Mouse (Mus musculus): ENCODE measurements around the gene Ppcs. TPM values are rescaled to one million over a fixed set of nuclear protein-coding genes. Genes with fewer than 3 reads are reported as not detected.
A peak's percentile ranks its signal among the peaks of the same experiment; 100 is the strongest.

Ppcs gene
- polyA plus RNA-seq, 1 experiment from 2014 or later: 30.5 TPM

DNA sequence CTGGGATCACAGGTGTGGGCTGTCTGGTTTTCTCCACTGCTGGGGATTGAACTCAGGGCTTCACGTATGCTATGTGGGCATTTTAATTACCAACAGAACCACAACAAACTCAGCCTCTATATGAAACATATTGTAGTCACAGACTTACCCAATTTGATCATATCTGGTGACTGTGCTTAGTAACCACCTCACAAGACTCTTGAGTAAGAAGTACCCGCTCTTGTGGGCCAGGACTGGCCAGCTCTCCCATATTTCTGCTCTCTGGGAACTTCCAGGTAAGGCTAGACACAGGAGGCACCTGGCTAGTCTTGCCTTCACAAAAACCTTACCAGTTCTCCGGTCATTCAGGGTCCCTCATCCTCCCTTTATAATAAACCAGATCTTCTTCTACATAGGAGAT lies 40.2 kb upstream of the Ppcs start:
- no peaks in the 10 kb centered on the region for H3K27me3 ChIP-seq (replicated peaks; ENCODE audit: insufficient read depth, low read length)
- peak overlapping the region; percentile 51; the same call in 1 of the 2 replicates for H3K27ac ChIP-seq (ENCODE audit: low read length)
- no peaks in the 10 kb centered on the region for H3K36me3 ChIP-seq (ENCODE audit: insufficient read depth, low read length)
- H3K9ac ChIP-seq (replicated peaks; ENCODE audit: low read depth): no peak overlapping the region
- no peak overlapping the region for H3K4me3 ChIP-seq (ENCODE audit: low read depth, low read length)
- H3K4me2 ChIP-seq (replicated peaks; ENCODE audit: low read depth, low read length): no peak overlapping the region
- peaks cover 16% of the 10 kb centered on the region; the same call in 1 of the 2 replicates for H3K4me1 ChIP-seq (ENCODE audit: insufficient read depth, low read depth, low read length)
- peak; percentile 21; the same call in 1 of the 2 replicates for ATAC-seq
- TF ChIP-seq EP300 (IDR thresholded peaks at IDR 0.05) (no peak), CTCF (IDR thresholded peaks at IDR 0.05) (no peak)
- DNase-seq (ENCODE audit: low spot score): peak; percentile 69
- WGBS: 61% methylated on average over 3 of the region's 3 CpGs
- H3K9me3 ChIP-seq (ENCODE audit: low read length): no peaks in the 10 kb centered on the region

- Histone ChIP-seq H3K36me3 (ENCODE audit: insufficient read depth, low read length) (no peaks in the 10 kb centered on the region), H3K4me3 (ENCODE audit: low read depth, low read length) (no peak overlapping the region), H3K27me3 (replicated peaks; ENCODE audit: insufficient read depth, low read length) (no peaks in the 10 kb centered on the region), H3K4me2 (replicated peaks; ENCODE audit: low read depth, low read length) (no peak overlapping the region), H3K9ac (replicated peaks; ENCODE audit: low read depth) (no peak overlapping the region), H3K9me3 (ENCODE audit: low read length) (no peaks in the 10 kb centered on the region), H3K4me1 (ENCODE audit: insufficient read depth, low read depth, low read length) (peaks cover 14% of the 10 kb centered on the region; the same call in 1 of the 2 replicates), H3K27ac (ENCODE audit: low read length) (no peak overlapping the region)
- DNase-seq (ENCODE audit: low spot score) (peak; percentile 91), ATAC-seq (peak; percentile 73)
- TF ChIP-seq EP300 (IDR thresholded peaks at IDR 0.05) (peak; percentile 48), CTCF (IDR thresholded peaks at IDR 0.05) (no peak)
- WGBS: 41% methylated on average over 8 of the region's 8 CpGs
Observed at GRCm38 (mm10) chr4:119460728-119461141, 38.5 kb upstream of the Ppcs start.

GRCm38 (mm10) chr4:119460296-119460695 lies 38.1 kb upstream of the Ppcs start:
- peaks cover 14% of the 10 kb centered on the region; the same call in 1 of the 2 replicates for H3K4me1 ChIP-seq (ENCODE audit: insufficient read depth, low read depth, low read length)
- H3K36me3 ChIP-seq (ENCODE audit: insufficient read depth, low read length): no peaks in the 10 kb centered on the region
- no peak overlapping the region for H3K9ac ChIP-seq (replicated peaks; ENCODE audit: low read depth)
- no peaks in the 10 kb centered on the region for H3K27me3 ChIP-seq (replicated peaks; ENCODE audit: insufficient read depth, low read length)
- ATAC-seq (no peak), DNase-seq (ENCODE audit: low spot score) (peak; percentile 59)
- no peaks in the 10 kb centered on the region for H3K9me3 ChIP-seq (ENCODE audit: low read length)
- no peak overlapping the region for H3K4me2 ChIP-seq (replicated peaks; ENCODE audit: low read depth, low read length)
- 50% methylated on average over 5 of the region's 5 CpGs for WGBS
- no peak overlapping the region for H3K4me3 ChIP-seq (ENCODE audit: low read depth, low read length)
- H3K27ac ChIP-seq (ENCODE audit: low read length): no peak overlapping the region
- TF ChIP-seq CTCF (IDR thresholded peaks at IDR 0.05): peak; percentile 68
- TF ChIP-seq EP300 (IDR thresholded peaks at IDR 0.05): no peak

DNA sequence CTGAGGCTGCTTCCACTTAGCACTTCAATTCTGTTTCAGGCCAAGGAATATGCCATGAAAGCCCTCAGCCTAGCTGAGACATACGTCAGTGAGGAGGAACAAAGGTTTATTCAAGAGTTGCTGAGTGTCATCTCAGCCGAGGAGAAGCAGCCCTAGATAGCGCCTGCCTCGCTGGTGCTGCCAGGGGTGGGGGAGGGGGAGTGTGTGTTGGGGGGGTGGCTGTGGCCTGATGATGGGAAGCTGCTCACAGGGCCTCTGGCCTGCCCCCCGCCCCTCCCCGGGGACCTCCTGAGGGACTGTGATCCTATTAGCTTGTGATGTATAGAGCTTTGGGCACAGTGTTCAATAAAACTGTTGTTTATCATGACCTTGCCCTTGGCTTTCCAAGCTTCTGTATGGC lies 31.3 kb upstream of the Ppcs start:
- DNase-seq (ENCODE audit: low spot score) (no peak), ATAC-seq (peak; percentile 57)
- H3K27ac ChIP-seq (ENCODE audit: low read length): no peak overlapping the region
- H3K9ac ChIP-seq (replicated peaks; ENCODE audit: low read depth): no peak overlapping the region
- TF ChIP-seq CTCF (IDR thresholded peaks at IDR 0.05) (no peak), EP300 (IDR thresholded peaks at IDR 0.05) (no peak)
- no peaks in the 10 kb centered on the region for H3K27me3 ChIP-seq (replicated peaks; ENCODE audit: insufficient read depth, low read length)
- H3K4me3 ChIP-seq (ENCODE audit: low read depth, low read length): no peak overlapping the region
- 10% methylated on average over 6 of the region's 6 CpGs for WGBS
- H3K4me1 ChIP-seq (ENCODE audit: insufficient read depth, low read depth, low read length): no peaks in the 10 kb centered on the region
- H3K4me2 ChIP-seq (replicated peaks; ENCODE audit: low read depth, low read length): no peak overlapping the region
- H3K36me3 ChIP-seq (ENCODE audit: insufficient read depth, low read length): no peaks in the 10 kb centered on the region
- H3K9me3 ChIP-seq (ENCODE audit: low read length): no peaks in the 10 kb centered on the region

DNA sequence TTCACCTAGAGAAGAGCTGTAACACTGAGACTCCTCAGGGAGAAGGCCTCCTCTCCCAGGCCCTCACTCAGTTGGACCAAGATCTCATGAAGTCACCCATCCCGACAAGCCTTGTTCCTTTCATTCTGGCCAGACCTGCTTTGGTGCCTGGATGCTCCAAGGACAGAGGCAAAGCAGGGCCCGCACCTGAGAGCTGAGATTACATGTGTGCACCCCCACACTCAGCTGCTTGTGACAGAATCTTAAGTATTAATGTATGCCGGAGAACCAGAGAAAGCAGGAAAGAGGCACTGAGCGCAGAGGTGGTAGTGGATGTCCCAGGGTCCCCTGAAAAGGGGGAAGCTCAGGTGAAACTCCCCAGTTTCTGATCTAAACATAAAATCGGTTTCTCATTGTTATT lies 30.9 kb upstream of the Ppcs start:
- Histone ChIP-seq H3K4me1 (ENCODE audit: insufficient read depth, low read depth, low read length) (no peaks in the 10 kb centered on the region), H3K9ac (replicated peaks; ENCODE audit: low read depth) (no peak overlapping the region), H3K27me3 (replicated peaks; ENCODE audit: insufficient read depth, low read length) (no peaks in the 10 kb centered on the region), H3K4me2 (replicated peaks; ENCODE audit: low read depth, low read length) (no peak overlapping the region), H3K36me3 (ENCODE audit: insufficient read depth, low read length) (no peaks in the 10 kb centered on the region), H3K4me3 (ENCODE audit: low read depth, low read length) (no peak overlapping the region), H3K9me3 (ENCODE audit: low read length) (no peaks in the 10 kb centered on the region), H3K27ac (ENCODE audit: low read length) (no peak overlapping the region)
- WGBS: 50% methylated on average over 5 of the region's 5 CpGs
- no peak for TF ChIP-seq CTCF (IDR thresholded peaks at IDR 0.05)
- DNase-seq (ENCODE audit: low spot score) (no peak), ATAC-seq (no peak)

GRCm38 (mm10) chr4:119450436-119450835 lies 28.2 kb upstream of the Ppcs start:
- DNase-seq (ENCODE audit: low spot score) (no peak), ATAC-seq (no peak)
- H3K27me3 ChIP-seq (replicated peaks; ENCODE audit: insufficient read depth, low read length): no peaks in the 10 kb centered on the region
- no peaks in the 10 kb centered on the region for H3K36me3 ChIP-seq (ENCODE audit: insufficient read depth, low read length)
- TF ChIP-seq EP300 (IDR thresholded peaks at IDR 0.05) (no peak), CTCF (IDR thresholded peaks at IDR 0.05) (no peak)
- no peak overlapping the region for H3K27ac ChIP-seq (ENCODE audit: low read length)
- no peaks in the 10 kb centered on the region for H3K4me1 ChIP-seq (ENCODE audit: insufficient read depth, low read depth, low read length)
- no peak overlapping the region for H3K9ac ChIP-seq (replicated peaks; ENCODE audit: low read depth)
- 66% methylated on average over 7 of the region's 7 CpGs for WGBS
- no peaks in the 10 kb centered on the region for H3K9me3 ChIP-seq (ENCODE audit: low read length)
- no peak overlapping the region for H3K4me2 ChIP-seq (replicated peaks; ENCODE audit: low read depth, low read length)
- no peak overlapping the region for H3K4me3 ChIP-seq (ENCODE audit: low read depth, low read length)

GRCm38 (mm10) chr4:119447786-119448185 lies 25.6 kb upstream of the Ppcs start:
- Histone ChIP-seq H3K9ac (replicated peaks; ENCODE audit: low read depth) (no peak overlapping the region), H3K27me3 (replicated peaks; ENCODE audit: insufficient read depth, low read length) (no peaks in the 10 kb centered on the region), H3K4me2 (replicated peaks; ENCODE audit: low read depth, low read length) (no peak overlapping the region), H3K9me3 (ENCODE audit: low read length) (no peaks in the 10 kb centered on the region), H3K4me1 (ENCODE audit: insufficient read depth, low read depth, low read length) (no peaks in the 10 kb centered on the region), H3K36me3 (ENCODE audit: insufficient read depth, low read length) (no peaks in the 10 kb centered on the region), H3K4me3 (ENCODE audit: low read depth, low read length) (no peak overlapping the region), H3K27ac (ENCODE audit: low read length) (no peak overlapping the region)
- no peak for ATAC-seq
- no peak for TF ChIP-seq EP300 (IDR thresholded peaks at IDR 0.05)
- TF ChIP-seq CTCF (IDR thresholded peaks at IDR 0.05): no peak
- 46% methylated on average over 3 of the region's 3 CpGs for WGBS
- DNase-seq (ENCODE audit: low spot score): no peak
